Mouse (Mus musculus): Measurements from ENCODE around the gene Mrpl14.

The Mrpl14 gene

GRCm38 (mm10) chr17:45689120-45689519 is 3.0 kb downstream of the Mrpl14 start:
- peak; percentile 68 for DNase-seq (ENCODE audit: low spot score)

GRCm38 (mm10) chr17:45690044-45690443 is 3.9 kb downstream of the Mrpl14 start:
- no peak for DNase-seq (ENCODE audit: low spot score)

GRCm38 (mm10) chr17:45692159-45692558 is 6.0 kb downstream of the Mrpl14 start:
- no peak for DNase-seq (ENCODE audit: low spot score)

- no peak for DNase-seq (ENCODE audit: low spot score)
Observed at GRCm38 (mm10) chr17:45693812-45694565, 7.9 kb downstream of the Mrpl14 start.

GRCm38 (mm10) chr17:45695227-45696120 is 9.4 kb downstream of the Mrpl14 start:
- DNase-seq (ENCODE audit: low spot score): peak; percentile 48

GRCm38 (mm10) chr17:45696981-45697380 is 10.9 kb downstream of the Mrpl14 start:
- DNase-seq (ENCODE audit: low spot score): no peak

- no peak for DNase-seq (ENCODE audit: low spot score)
Observed at GRCm38 (mm10) chr17:45698368-45698767, 12.2 kb downstream of the Mrpl14 start.

- DNase-seq (ENCODE audit: low spot score): no peak
Observed at GRCm38 (mm10) chr17:45699039-45699740, 13.1 kb downstream of the Mrpl14 start.

- DNase-seq (ENCODE audit: low spot score): no peak
Observed at GRCm38 (mm10) chr17:45700496-45701235, 14.5 kb downstream of the Mrpl14 start.

GRCm38 (mm10) chr17:45701236-45701591 is 15.1 kb downstream of the Mrpl14 start:
- no peak for DNase-seq (ENCODE audit: low spot score)

GRCm38 (mm10) chr17:45702254-45702653 is 16.1 kb downstream of the Mrpl14 start:
- no peak for DNase-seq (ENCODE audit: low spot score)

- DNase-seq (ENCODE audit: low spot score): no peak
Observed at GRCm38 (mm10) chr17:45703187-45703586, 17.1 kb downstream of the Mrpl14 start.

- no peak for DNase-seq (ENCODE audit: low spot score)
Observed at GRCm38 (mm10) chr17:45706796-45707195, 20.7 kb downstream of the Mrpl14 start.

- DNase-seq (ENCODE audit: low spot score): no peak
Observed at GRCm38 (mm10) chr17:45707376-45707775, 21.3 kb downstream of the Mrpl14 start.

- no peak for DNase-seq (ENCODE audit: low spot score)
Observed at GRCm38 (mm10) chr17:45708179-45708578, 22.1 kb downstream of the Mrpl14 start.

- DNase-seq (ENCODE audit: low spot score): no peak
Observed at GRCm38 (mm10) chr17:45709829-45710228, 23.7 kb downstream of the Mrpl14 start.

- no peak for DNase-seq (ENCODE audit: low spot score)
Observed at GRCm38 (mm10) chr17:45710407-45710806, 24.3 kb downstream of the Mrpl14 start.

- no peak for DNase-seq (ENCODE audit: low spot score)
Observed at GRCm38 (mm10) chr17:45711525-45711924, 25.4 kb downstream of the Mrpl14 start.

- peak; percentile 81 for DNase-seq (ENCODE audit: low spot score)
Observed at GRCm38 (mm10) chr17:45718323-45718722, 32.2 kb downstream of the Mrpl14 start.

- DNase-seq (ENCODE audit: low spot score): peak; percentile 87
Observed at GRCm38 (mm10) chr17:45723732-45724573, 37.8 kb downstream of the Mrpl14 start.

GRCm38 (mm10) chr17:45724574-45724921 is 38.4 kb downstream of the Mrpl14 start:
- no peak for DNase-seq (ENCODE audit: low spot score)
